Mouse (Mus musculus): ENCODE measurements around the gene Adcyap1r1.

Gene Adcyap1r1

GRCm38 (mm10) chr6:55502309-55502708, 50.5 kb downstream of the Adcyap1r1 start:
- DNase-seq (ENCODE audit: low spot score): no peak

GRCm38 (mm10) chr6:55504797-55505488, 53.2 kb downstream of the Adcyap1r1 start:
- peak; percentile 12 for DNase-seq (ENCODE audit: low spot score)

GRCm38 (mm10) chr6:55506519-55506918, 54.7 kb downstream of the Adcyap1r1 start:
- no peak for DNase-seq (ENCODE audit: low spot score)

GRCm38 (mm10) chr6:55509130-55509870, 57.5 kb downstream of the Adcyap1r1 start:
- DNase-seq (ENCODE audit: low spot score): no peak

GRCm38 (mm10) chr6:55511212-55512065, 59.7 kb downstream of the Adcyap1r1 start:
- DNase-seq (ENCODE audit: low spot score): peak; percentile 47

- no peak for DNase-seq (ENCODE audit: low spot score)
Measured at GRCm38 (mm10) chr6:55512066-55512703, 60.4 kb downstream of the Adcyap1r1 start.

GRCm38 (mm10) chr6:55513477-55513876, 61.7 kb downstream of the Adcyap1r1 start:
- DNase-seq (ENCODE audit: low spot score): no peak

GRCm38 (mm10) chr6:55519605-55520201, 67.9 kb downstream of the Adcyap1r1 start:
- DNase-seq (ENCODE audit: low spot score): peak; percentile 23

- DNase-seq (ENCODE audit: low spot score): peak; percentile 4
Measured at GRCm38 (mm10) chr6:55520237-55521095, 68.7 kb downstream of the Adcyap1r1 start.

- no peak for DNase-seq (ENCODE audit: low spot score)
Measured at GRCm38 (mm10) chr6:55536469-55536868, 84.7 kb downstream of the Adcyap1r1 start.

GRCm38 (mm10) chr6:55539196-55539595, 87.4 kb downstream of the Adcyap1r1 start:
- DNase-seq (ENCODE audit: low spot score): no peak

GRCm38 (mm10) chr6:55542359-55542758, 90.6 kb downstream of the Adcyap1r1 start:
- DNase-seq (ENCODE audit: low spot score): no peak

GRCm38 (mm10) chr6:55543345-55543744, 91.6 kb downstream of the Adcyap1r1 start:
- DNase-seq (ENCODE audit: low spot score): no peak

GRCm38 (mm10) chr6:55549211-55549610, 97.4 kb downstream of the Adcyap1r1 start:
- no peak for DNase-seq (ENCODE audit: low spot score)

GRCm38 (mm10) chr6:55550926-55551325, 99.1 kb downstream of the Adcyap1r1 start:
- no peak for DNase-seq (ENCODE audit: low spot score)

Measured in c-Kit-positive CD71-positive TER-119-positive erythroid progenitor cells, embryonic 14.5 days (primary cell).